Mouse (Mus musculus) embryonic fibroblast, embryonic 13.5 days (primary cell): ENCODE results near the gene Oas2.

Experiments used
- CTCF ChIP-seq: IDR thresholded peaks from 2 replicates; pipeline ENCODE4 v1.5.1; 2011; ENCODE audit warnings: mild to moderate bottlenecking, control low read depth, low read length, moderate library complexity, borderline replicate concordance; ENCODE audit not compliant: insufficient read depth
- POLR2A ChIP-seq: IDR thresholded peaks from 2 replicates; pipeline ENCODE4 v1.6.1; 2011; ENCODE audit warnings: low read depth, mild to moderate bottlenecking, control low read depth, low read length, moderate library complexity

DNA sequence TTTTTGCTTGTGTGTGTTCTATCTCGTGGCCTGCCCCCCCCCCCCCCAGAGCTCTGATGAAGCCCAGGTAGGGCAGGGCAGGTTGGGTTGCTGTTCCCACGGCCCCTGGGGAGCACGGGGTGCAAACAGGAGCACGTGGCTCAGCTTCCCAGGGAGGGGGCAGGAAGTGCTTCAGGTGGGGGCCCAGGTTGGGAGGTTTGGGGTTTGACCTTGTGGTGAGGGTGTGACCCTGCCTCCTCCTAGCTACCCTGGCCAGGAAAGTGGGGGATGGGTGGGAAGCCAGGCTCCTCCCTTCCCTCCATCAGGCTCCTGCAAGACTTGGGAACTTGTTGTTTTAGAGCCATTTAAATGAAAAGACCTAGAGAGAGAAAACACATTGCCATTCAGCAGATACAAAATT is 61.2 kb downstream of the Oas2 start:
- TF ChIP-seq POLR2A (no peak), CTCF (no peak)
